Mouse (Mus musculus) frontal cortex, postnatal 10 days (tissue): ENCODE data around the gene Pon2.

Source experiments
- DNase-seq, 2 experiments: peaks; one replicate each; pipeline ENCODE4 v3.0.0; 2022; ENCODE audit warnings: low spot score in 2 of 2, mixed read lengths in 1 of 2

Gene Pon2

GRCm38 (mm10) chr6:5292841-5293240 lies 5.4 kb downstream of the Pon2 start:
- no peak for DNase-seq

- no peak for DNase-seq
These were observed 6.8 kb downstream of the Pon2 start for GRCm38 (mm10) chr6:5291450-5291849.

GRCm38 (mm10) chr6:5287919-5288318 lies 10.3 kb downstream of the Pon2 start:
- DNase-seq, result no peak

GRCm38 (mm10) chr6:5287392-5287791 lies 10.9 kb downstream of the Pon2 start:
- no peak for DNase-seq

GRCm38 (mm10) chr6:5282418-5282817 lies 15.8 kb downstream of the Pon2 start:
- DNase-seq, result no peak

- no peak for DNase-seq
These were observed 17.5 kb downstream of the Pon2 start for GRCm38 (mm10) chr6:5280576-5281305.

- DNase-seq, result no peak
These were observed 20.3 kb downstream of the Pon2 start for GRCm38 (mm10) chr6:5277972-5278371.

- no peak for DNase-seq
These were observed 28.6 kb downstream of the Pon2 start for GRCm38 (mm10) chr6:5269641-5270040.

- DNase-seq, result no peak
These were observed 33.5 kb downstream of the Pon2 start for GRCm38 (mm10) chr6:5264793-5265192.

- no peak for DNase-seq
These were observed 34.8 kb downstream of the Pon2 start for GRCm38 (mm10) chr6:5263250-5263999.

- DNase-seq, result no peak
These were observed 35.7 kb downstream of the Pon2 start for GRCm38 (mm10) chr6:5262322-5263249.

GRCm38 (mm10) chr6:5255722-5256451 lies 42.4 kb downstream of the Pon2 start, which contains the start of gene Pon3:
Pon3 (minus strand) TSS chr6:5256286.
- DNase-seq, result peak in 1 of 2 experiments; percentile 10

GRCm38 (mm10) chr6:5255291-5255690 lies 43.0 kb downstream of the Pon2 start:
- no peak for DNase-seq

GRCm38 (mm10) chr6:5254869-5255268 lies 43.4 kb downstream of the Pon2 start:
- DNase-seq, result no peak

GRCm38 (mm10) chr6:5245926-5246325 lies 52.3 kb downstream of the Pon2 start:
- no peak for DNase-seq

- DNase-seq, result no peak
These were observed 59.5 kb downstream of the Pon2 start for GRCm38 (mm10) chr6:5238799-5239198.

- no peak for DNase-seq
These were observed 60.7 kb downstream of the Pon2 start for GRCm38 (mm10) chr6:5237510-5237909.

GRCm38 (mm10) chr6:5236843-5237371 lies 61.3 kb downstream of the Pon2 start:
- DNase-seq, result no peak

- no peak for DNase-seq
These were observed 63.7 kb downstream of the Pon2 start for GRCm38 (mm10) chr6:5234563-5234962.

GRCm38 (mm10) chr6:5233812-5234211 lies 64.4 kb downstream of the Pon2 start:
- DNase-seq, result no peak

GRCm38 (mm10) chr6:5232022-5232421 lies 66.2 kb downstream of the Pon2 start:
- DNase-seq, result no peak
